Mouse (Mus musculus): ENCODE data around the gene B9d1. TPM values are rescaled to one million over a fixed set of nuclear protein-coding genes. Genes with fewer than 3 reads are reported as not detected.

Gene B9d1
- 7.1 and 9.9 TPM in 2 replicates for polyA plus RNA-seq (2012; rRNA removed; ENCODE audit: low replicate concordance)

GRCm38 (mm10) chr11:61504713-61505257 is at the start of gene B9d1:
Gene B9d1 (plus strand): TSS chr11:61505144.

GRCm38 (mm10) chr11:61484613-61485540 is 20.1 kb upstream of the B9d1 start, which contains the start of gene Mfap4:
Gene Mfap4 (plus strand): TSS chr11:61485431.

GRCm38 (mm10) chr11:61494129-61494997 is 10.6 kb upstream of the B9d1 start, which contains the start of gene Mapk7:
Gene Mapk7 (minus strand): TSS chr11:61494406.

Other genes starting within 250 kb of the B9d1 start
- 119 and 160 TPM in 2 replicates for gene Aldh3a2, start 237.7 kb upstream of the B9d1 start, polyA plus RNA-seq (2012; rRNA removed; ENCODE audit: low replicate concordance)
- 0.26 TPM in 1 of 2 replicates, not detected in the other for gene Slc47a2, start 162.3 kb upstream of the B9d1 start, polyA plus RNA-seq (2012; rRNA removed; ENCODE audit: low replicate concordance)
- gene Slc47a1, start 126.8 kb upstream of the B9d1 start, polyA plus RNA-seq (2012; rRNA removed; ENCODE audit: low replicate concordance): 9.7 and 31.9 TPM in 2 replicates
- gene Rnf112, start 51.0 kb upstream of the B9d1 start, polyA plus RNA-seq (2012; rRNA removed; ENCODE audit: low replicate concordance): 0.13 and 0.36 TPM in 2 replicates
- 29.8 and 78.6 TPM in 2 replicates for gene Mfap4, start 19.7 kb upstream of the B9d1 start, polyA plus RNA-seq (2012; rRNA removed; ENCODE audit: low replicate concordance)
- 14.8 and 17.8 TPM in 2 replicates for gene Mapk7, start 10.7 kb upstream of the B9d1 start, polyA plus RNA-seq (2012; rRNA removed; ENCODE audit: low replicate concordance)
- 6.9 and 7.0 TPM in 2 replicates for gene Epn2, start 74.5 kb downstream of the B9d1 start, polyA plus RNA-seq (2012; rRNA removed; ENCODE audit: low replicate concordance)
- 3.0 and 7.3 TPM in 2 replicates for gene Grap, start 148.1 kb downstream of the B9d1 start, polyA plus RNA-seq (2012; rRNA removed; ENCODE audit: low replicate concordance)
- 16.4 and 33.2 TPM in 2 replicates for gene Fam83g, start 178.9 kb downstream of the B9d1 start, polyA plus RNA-seq (2012; rRNA removed; ENCODE audit: low replicate concordance)
- gene Slc5a10, start 215.7 kb downstream of the B9d1 start, polyA plus RNA-seq (2012; rRNA removed; ENCODE audit: low replicate concordance): 0.09 TPM in 1 of 2 replicates, not detected in the other